Mouse (Mus musculus) ES-Bruce4 (cell line): Measurements from ENCODE around the gene Gnao1. TPM values are rescaled to one million over a fixed set of nuclear protein-coding genes. Genes with fewer than 3 reads are reported as not detected.

Source experiments
- H3K27ac ChIP-seq: 2 replicates; pipeline ENCODE4 v1.5.1; 2012; ENCODE audit warnings: low read length, inconsistent platforms; ENCODE audit not compliant: insufficient read depth
- H3K27me3 ChIP-seq: 2 replicates; pipeline ENCODE4 v1.6.1; 2012; ENCODE audit warnings: mild to moderate bottlenecking, low read length, inconsistent platforms; ENCODE audit not compliant: control insufficient read depth, poor library complexity, insufficient read depth, severe bottlenecking
- H3K36me3 ChIP-seq: 2 replicates; pipeline ENCODE4 v1.6.1; 2012; ENCODE audit warnings: inconsistent platforms, mild to moderate bottlenecking, low read length, moderate library complexity; ENCODE audit not compliant: control insufficient read depth, poor library complexity, insufficient read depth, severe bottlenecking
- H3K4me1 ChIP-seq: one replicate; pipeline ENCODE4 v1.8.1; 2011; ENCODE audit warnings: low read length; ENCODE audit not compliant: control insufficient read depth, insufficient read depth
- H3K4me3 ChIP-seq: 2 replicates; pipeline ENCODE4 v1.5.1; 2011; ENCODE audit warnings: low read depth, mild to moderate bottlenecking, low read length
- H3K9ac ChIP-seq: 2 replicates; pipeline ENCODE4 v1.6.1; 2012; ENCODE audit warnings: low read depth, mild to moderate bottlenecking, inconsistent platforms; ENCODE audit not compliant: poor library complexity, severe bottlenecking
- H3K9me3 ChIP-seq: replicated peaks from 2 replicates; pipeline ENCODE4 v1.6.1; 2012; ENCODE audit warnings: mild to moderate bottlenecking, low read length, inconsistent platforms; ENCODE audit not compliant: control insufficient read depth, poor library complexity, insufficient read depth, severe bottlenecking
- CTCF ChIP-seq: IDR thresholded peaks from one replicate; pipeline ENCODE4 v1.8.1; 2011; ENCODE audit warnings: low read depth, low read length
- EP300 ChIP-seq: IDR thresholded peaks from 2 replicates; pipeline ENCODE4 v1.6.1; 2011; ENCODE audit warnings: low read depth, low read length; ENCODE audit not compliant: insufficient read depth
- POLR2A ChIP-seq: IDR thresholded peaks from one replicate; pipeline ENCODE4 v1.8.1; 2011; ENCODE audit warnings: low read length; ENCODE audit not compliant: insufficient read depth
- polyA plus RNA-seq: library from polyadenylated mRNA; stranded (reverse); fragments of >200 nt; gene quantifications from 2 replicates; pipeline ENCODE4 v1.2.4, GENCODE M21; 2011; ENCODE audit warnings: low read depth; ENCODE audit not compliant: missing spikeins, insufficient read depth, insufficient read length

Gnao1 gene
- polyA plus RNA-seq, 1 experiment, result 5.0 TPM

DNA sequence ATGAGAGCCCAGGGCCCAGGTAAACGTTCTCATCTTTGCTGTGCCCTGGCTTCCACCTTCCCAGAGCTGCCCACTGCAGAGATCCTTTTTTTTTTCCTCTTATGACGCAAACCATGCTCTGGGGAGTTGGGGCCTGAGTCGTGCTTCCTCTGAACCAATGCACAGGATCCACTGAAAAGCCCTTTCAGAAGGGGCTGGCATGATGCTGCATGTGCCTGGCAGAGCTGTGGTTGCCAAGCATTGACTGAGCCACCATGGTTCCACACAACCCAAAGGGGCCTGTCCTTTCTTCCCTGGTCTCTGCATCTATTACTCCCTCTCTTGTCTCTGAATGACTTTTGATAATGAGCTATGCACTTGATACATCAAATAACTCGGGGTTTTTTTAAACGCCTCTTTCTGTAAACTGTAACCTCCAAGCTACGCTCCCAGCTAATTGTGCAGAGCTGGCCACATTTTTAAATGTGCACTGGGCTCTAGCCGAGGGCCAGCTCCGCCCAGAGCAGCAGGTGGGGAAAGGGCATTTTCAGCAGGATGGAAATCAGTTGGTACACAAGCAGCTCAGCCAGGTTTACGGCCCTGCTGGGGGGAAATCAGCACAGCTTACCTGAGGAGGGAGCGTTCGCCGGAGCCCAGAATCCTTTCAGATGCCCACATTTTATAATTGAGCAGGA, 110.3 kb downstream of the Gnao1 start:
- Histone ChIP-seq H3K9me3 (no peaks in the 10 kb centered on the region), H3K27me3 (no peaks in the 10 kb centered on the region), H3K4me3 (no peak overlapping the region), H3K36me3 (no peaks in the 10 kb centered on the region), H3K4me1 (no peaks in the 10 kb centered on the region), H3K9ac (no peak overlapping the region), H3K27ac (no peak overlapping the region)
- no peak for TF ChIP-seq EP300
- no peak for TF ChIP-seq CTCF
- no peak for TF ChIP-seq POLR2A

DNA sequence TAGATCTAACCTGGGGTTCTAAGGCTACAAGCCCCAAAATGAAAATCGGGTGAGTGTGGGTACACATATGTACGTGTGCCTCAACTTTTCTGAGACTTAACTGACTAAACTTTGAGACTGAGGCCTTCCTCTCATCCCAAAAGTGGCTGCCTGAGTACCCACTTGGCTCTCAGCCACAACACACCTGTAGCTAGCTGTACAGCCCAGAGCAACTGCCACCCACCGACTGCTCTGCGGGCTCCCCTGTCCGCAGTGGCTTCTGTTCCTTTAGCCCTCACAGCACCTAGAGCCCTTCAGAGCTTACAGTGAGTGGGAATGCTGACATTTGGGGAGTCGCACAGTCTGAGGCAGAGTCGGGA, 110.8 kb downstream of the Gnao1 start:
- TF ChIP-seq EP300 (no peak), POLR2A (no peak), CTCF (no peak)
- no peaks in the 10 kb centered on the region for H3K9me3 ChIP-seq
- H3K9ac ChIP-seq, result no peak overlapping the region
- no peaks in the 10 kb centered on the region for H3K36me3 ChIP-seq
- no peak overlapping the region for H3K4me3 ChIP-seq
- H3K27me3 ChIP-seq, result no peaks in the 10 kb centered on the region
- H3K4me1 ChIP-seq, result no peaks in the 10 kb centered on the region
- no peak overlapping the region for H3K27ac ChIP-seq

DNA sequence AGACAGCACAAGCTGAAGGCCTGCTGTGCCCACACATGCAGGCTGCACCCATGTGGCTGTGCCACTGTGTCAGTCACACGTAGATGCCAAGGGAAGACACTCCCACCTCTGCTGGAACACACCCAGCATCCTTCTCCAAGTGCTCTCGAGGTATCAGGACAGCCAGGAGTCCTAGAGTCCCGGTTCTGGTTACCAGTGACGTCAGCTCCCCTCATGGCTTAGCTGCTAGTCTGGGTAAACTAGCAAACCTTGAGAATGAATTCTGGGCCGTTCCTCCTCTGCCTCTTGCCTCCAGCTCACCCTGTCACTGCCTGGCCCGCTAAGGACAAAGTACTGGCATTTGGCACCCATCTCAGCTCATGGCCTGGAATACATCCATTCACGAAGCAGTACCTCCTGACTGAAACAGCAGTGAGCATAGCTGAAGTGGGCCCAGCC, 114.2 kb downstream of the Gnao1 start:
- no peaks in the 10 kb centered on the region for H3K9me3 ChIP-seq
- H3K36me3 ChIP-seq, result no peaks in the 10 kb centered on the region
- no peak overlapping the region for H3K4me3 ChIP-seq
- H3K4me1 ChIP-seq, result no peaks in the 10 kb centered on the region
- TF ChIP-seq EP300, result no peak
- no peak for TF ChIP-seq CTCF
- no peak for TF ChIP-seq POLR2A
- no peak overlapping the region for H3K27ac ChIP-seq
- H3K9ac ChIP-seq, result no peak overlapping the region
- H3K27me3 ChIP-seq, result no peaks in the 10 kb centered on the region

DNA sequence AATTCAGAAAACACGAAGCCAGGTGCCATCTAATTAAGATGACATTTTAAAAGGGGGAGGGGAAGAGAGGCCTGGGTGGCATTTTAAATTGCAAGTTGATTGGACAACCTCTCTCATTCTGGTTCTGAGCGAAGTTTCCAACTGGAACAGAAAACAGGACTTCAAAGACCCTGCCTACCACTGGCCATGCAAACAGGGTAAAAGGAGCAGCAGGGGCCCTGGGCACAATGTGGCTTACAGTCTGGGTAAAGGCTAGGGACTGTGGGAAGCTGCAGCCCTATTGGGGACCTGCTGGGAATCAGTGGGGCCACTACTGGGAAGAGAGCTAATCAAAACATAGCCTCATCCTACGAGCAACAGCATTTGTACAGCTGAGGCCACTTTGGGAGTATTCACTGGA, 115.7 kb downstream of the Gnao1 start:
- TF ChIP-seq EP300 (no peak), CTCF (no peak), POLR2A (no peak)
- H3K36me3 ChIP-seq, result no peaks in the 10 kb centered on the region
- no peak overlapping the region for H3K27ac ChIP-seq
- no peak overlapping the region for H3K4me3 ChIP-seq
- H3K9ac ChIP-seq, result no peak overlapping the region
- no peaks in the 10 kb centered on the region for H3K9me3 ChIP-seq
- H3K4me1 ChIP-seq, result no peaks in the 10 kb centered on the region
- H3K27me3 ChIP-seq, result no peaks in the 10 kb centered on the region

DNA sequence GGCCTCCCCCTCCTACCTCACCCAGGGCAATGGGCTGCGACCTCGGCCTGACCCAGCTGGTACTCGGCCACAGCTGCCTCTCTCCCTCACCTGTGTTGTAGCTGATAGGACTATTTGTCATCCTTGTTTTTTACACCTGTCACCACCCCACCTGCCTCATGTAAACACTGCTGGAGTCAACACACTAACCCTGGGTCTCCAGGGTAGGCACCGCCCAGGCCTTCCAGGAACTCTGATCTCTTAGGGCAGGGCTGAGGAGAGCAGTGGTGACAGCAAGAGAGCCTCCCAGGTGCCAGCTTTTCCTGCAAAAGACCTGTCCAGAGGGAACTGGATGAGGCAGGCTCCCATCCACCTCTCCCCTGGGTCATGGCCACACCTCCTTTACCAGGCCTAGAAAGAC, 119.5 kb downstream of the Gnao1 start:
- no peaks in the 10 kb centered on the region for H3K4me1 ChIP-seq
- no peak overlapping the region for H3K9ac ChIP-seq
- H3K27ac ChIP-seq, result no peak overlapping the region
- no peaks in the 10 kb centered on the region for H3K27me3 ChIP-seq
- H3K9me3 ChIP-seq, result no peaks in the 10 kb centered on the region
- H3K36me3 ChIP-seq, result no peaks in the 10 kb centered on the region
- no peak overlapping the region for H3K4me3 ChIP-seq
- no peak for TF ChIP-seq EP300
- TF ChIP-seq CTCF, result no peak
- no peak for TF ChIP-seq POLR2A

DNA sequence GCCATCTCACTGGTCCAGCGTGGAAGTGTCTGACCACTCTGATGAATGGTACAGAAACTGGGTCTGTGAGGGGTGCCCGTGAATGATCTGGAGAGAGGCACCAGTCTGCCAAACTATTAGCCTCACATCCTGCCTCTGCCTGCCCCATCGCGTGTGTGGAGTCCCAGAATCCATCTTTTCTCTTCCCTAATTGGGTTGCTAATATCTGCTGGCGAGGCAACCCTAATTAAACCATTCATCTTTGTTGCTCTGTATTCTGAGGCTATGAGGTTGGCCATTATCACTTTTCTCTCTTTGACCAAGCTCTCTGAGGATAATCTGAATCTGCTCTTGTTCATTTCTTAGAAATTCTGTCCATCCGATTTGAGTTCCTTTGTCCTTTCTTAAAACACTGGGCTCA, 121.6 kb downstream of the Gnao1 start:
- Histone ChIP-seq H3K27ac (no peak overlapping the region), H3K27me3 (no peaks in the 10 kb centered on the region), H3K9ac (no peak overlapping the region), H3K9me3 (no peaks in the 10 kb centered on the region), H3K4me3 (no peak overlapping the region), H3K36me3 (no peaks in the 10 kb centered on the region), H3K4me1 (no peaks in the 10 kb centered on the region)
- TF ChIP-seq POLR2A, result no peak
- no peak for TF ChIP-seq EP300
- TF ChIP-seq CTCF, result no peak
